Mouse (Mus musculus) E14TG2a.4 (cell line): Measurements from ENCODE around the gene Bspry.

Source experiments
- H3K27me3 ChIP-seq: 2 replicates; pipeline ENCODE4 v1.6.1; 2014; ENCODE audit warnings: low read length, control low read depth; ENCODE audit not compliant: insufficient read depth
- H3K36me3 ChIP-seq: 2 replicates; pipeline ENCODE4 v1.6.1; 2014; ENCODE audit warnings: low read length, control low read depth; ENCODE audit not compliant: insufficient read depth
- H3K4me1 ChIP-seq: replicated peaks from 2 replicates; pipeline ENCODE4 v1.6.1; 2014; ENCODE audit warnings: low read depth, low read length, control low read depth
- H3K4me3 ChIP-seq: replicated peaks from 2 replicates; pipeline ENCODE4 v1.5.1; 2014; ENCODE audit warnings: mild to moderate bottlenecking, low read length
- H3K9me3 ChIP-seq: 2 replicates; pipeline ENCODE4 v1.6.1; 2014; ENCODE audit warnings: low read length, control low read depth
- CTCF ChIP-seq: conservative IDR thresholded peaks from 2 replicates; pipeline ENCODE4 v1.5.1; 2014; ENCODE audit warnings: low read length
- NANOG ChIP-seq: IDR thresholded peaks from 2 replicates; pipeline ENCODE4 v1.6.1; 2014; ENCODE audit warnings: borderline replicate concordance, low read length, mixed read lengths
- POU5F1 ChIP-seq: IDR thresholded peaks from 2 replicates; pipeline ENCODE4 v1.6.1; 2014; ENCODE audit warnings: low read length, borderline replicate concordance

The Bspry gene

DNA sequence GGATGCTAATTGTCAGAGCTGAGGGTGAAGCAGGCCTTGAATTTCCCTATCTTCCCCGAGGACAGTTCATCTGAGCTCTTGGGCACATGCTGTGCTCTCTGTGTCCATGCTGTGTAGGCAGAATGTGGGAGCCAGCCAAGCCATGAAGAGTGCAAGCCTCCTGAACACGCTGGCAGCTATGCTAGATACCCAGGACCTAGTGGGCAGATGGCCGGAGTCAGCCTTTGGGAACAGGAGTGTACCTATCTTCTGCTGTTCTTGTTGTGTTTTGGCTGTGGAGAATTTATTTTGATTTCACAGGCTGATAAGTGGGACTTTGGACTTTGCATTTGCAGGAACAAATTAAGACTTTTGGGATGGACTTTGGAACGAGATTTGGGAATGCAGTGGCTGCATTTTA, 39.3 kb upstream of the Bspry start:
- no peak overlapping the region for H3K4me3 ChIP-seq
- H3K27me3 ChIP-seq, result no peaks in the 10 kb centered on the region
- peaks cover 34% of the 10 kb centered on the region for H3K9me3 ChIP-seq
- H3K36me3 ChIP-seq, result no peaks in the 10 kb centered on the region
- TF ChIP-seq CTCF (no peak), NANOG (no peak), POU5F1 (no peak)
- H3K4me1 ChIP-seq, result 0 out of 2 replicates have a peak, but pooled peaks cover 2% of the 10 kb centered on the region

GRCm38 (mm10) chr4:62440986-62441385, 38.9 kb upstream of the Bspry start:
- TF ChIP-seq POU5F1 (no peak), NANOG (no peak), CTCF (no peak)
- Histone ChIP-seq H3K36me3 (no peaks in the 10 kb centered on the region), H3K4me1 (0 out of 2 replicates have a peak, but pooled peaks cover 2% of the 10 kb centered on the region), H3K4me3 (no peak overlapping the region), H3K27me3 (no peaks in the 10 kb centered on the region), H3K9me3 (peaks cover 34% of the 10 kb centered on the region)

DNA sequence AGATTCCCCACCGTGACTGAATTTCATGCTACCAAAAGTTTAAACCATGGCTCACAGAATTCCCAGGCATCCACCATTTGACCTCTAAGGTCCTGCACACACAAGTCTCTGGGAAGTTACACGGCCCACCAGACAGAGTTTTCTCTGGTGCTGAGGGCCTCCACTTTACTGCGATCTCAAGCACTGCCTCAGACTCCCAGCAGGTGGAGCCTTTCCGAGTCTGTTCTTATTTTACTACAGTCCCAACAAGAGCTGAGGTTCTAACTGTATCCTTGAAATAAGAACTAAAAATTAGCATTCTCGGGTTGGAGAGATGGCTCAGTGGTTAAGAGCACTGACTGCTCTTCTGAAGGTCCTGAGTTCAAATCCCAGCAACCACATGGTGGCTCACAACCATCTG, 24.9 kb upstream of the Bspry start:
- Histone ChIP-seq H3K4me3 (no peak overlapping the region), H3K4me1 (peaks cover 12% of the 10 kb centered on the region), H3K9me3 (peaks cover 31% of the 10 kb centered on the region), H3K27me3 (no peaks in the 10 kb centered on the region), H3K36me3 (peaks cover 88% of the 10 kb centered on the region)
- no peak for TF ChIP-seq NANOG
- peak; percentile 50 for TF ChIP-seq CTCF

DNA sequence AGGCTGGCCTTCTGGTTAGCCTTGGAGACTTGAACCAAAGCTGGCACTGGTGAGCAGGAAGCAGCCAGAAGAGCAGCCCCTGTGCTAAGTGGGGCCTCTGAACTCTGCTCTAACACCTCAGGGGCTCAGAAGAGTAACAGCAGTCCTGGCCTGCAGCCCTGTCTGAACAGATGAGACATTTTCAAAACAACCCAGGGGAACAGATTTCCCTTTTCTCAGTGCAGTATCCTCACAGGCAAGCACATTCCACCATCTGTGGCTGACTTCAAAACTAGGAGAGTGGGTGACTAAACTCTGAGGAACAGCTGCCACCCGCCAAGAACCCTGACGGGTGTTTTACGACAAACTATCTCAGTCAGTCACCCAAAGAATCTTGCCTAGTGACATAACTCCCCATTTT, 20.8 kb upstream of the Bspry start:
- Histone ChIP-seq H3K9me3 (no peaks in the 10 kb centered on the region), H3K27me3 (no peaks in the 10 kb centered on the region)
- TF ChIP-seq CTCF (no peak), POU5F1 (no peak), NANOG (no peak)

DNA sequence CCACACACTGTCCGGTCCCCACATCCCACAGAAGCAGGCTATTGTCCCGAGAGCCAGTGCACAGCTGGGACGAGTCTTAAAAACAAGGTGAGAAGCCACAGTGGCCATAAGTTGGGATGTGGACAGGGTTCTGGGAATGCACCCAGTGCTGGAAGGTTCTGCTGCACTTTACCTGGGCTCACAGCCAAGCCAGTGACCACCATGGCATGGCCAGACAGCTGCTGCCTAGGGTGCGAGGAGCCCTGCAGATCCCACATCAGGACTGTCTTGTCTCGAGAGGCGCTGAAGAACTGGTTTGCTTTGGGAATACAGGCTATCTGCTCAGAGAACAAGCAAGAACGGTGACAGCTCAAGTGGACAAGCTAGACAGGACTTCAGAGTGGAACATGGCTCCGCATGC, 19.5 kb upstream of the Bspry start:
- Histone ChIP-seq H3K36me3 (peaks cover 88% of the 10 kb centered on the region), H3K4me3 (no peak overlapping the region), H3K27me3 (no peaks in the 10 kb centered on the region), H3K9me3 (no peaks in the 10 kb centered on the region), H3K4me1 (no peaks in the 10 kb centered on the region)
- no peak for TF ChIP-seq POU5F1
- no peak for TF ChIP-seq CTCF
- TF ChIP-seq NANOG, result no peak

More for the DNA sequence above, 20.8 kb upstream of the Bspry start:
- Histone ChIP-seq H3K4me3 (no peak overlapping the region), H3K36me3 (peaks cover 99% of the 10 kb centered on the region), H3K4me1 (peaks cover 8% of the 10 kb centered on the region)

DNA sequence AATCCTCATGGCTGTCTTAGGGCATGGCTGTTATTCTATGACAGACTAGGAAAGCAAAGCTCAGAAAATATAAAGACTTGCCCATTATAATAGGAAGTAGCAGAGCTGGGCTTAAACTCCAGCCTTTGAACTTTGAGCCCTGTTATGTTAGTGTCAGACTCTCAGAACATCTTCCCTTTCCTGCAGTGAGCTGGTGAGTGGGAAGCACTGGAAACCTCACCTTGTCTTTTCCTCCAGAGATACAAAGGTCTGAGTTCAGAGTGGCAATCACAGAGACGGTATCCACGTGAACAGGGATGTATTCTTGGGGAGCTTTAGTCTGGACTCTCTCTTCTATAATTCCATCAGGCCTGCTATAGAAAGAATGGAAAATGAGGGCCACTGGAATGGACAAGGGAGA, 16.7 kb upstream of the Bspry start:
- H3K9me3 ChIP-seq, result no peaks in the 10 kb centered on the region
- peaks cover 9% of the 10 kb centered on the region for H3K4me1 ChIP-seq
- H3K4me3 ChIP-seq, result no peak overlapping the region
- no peaks in the 10 kb centered on the region for H3K27me3 ChIP-seq
- TF ChIP-seq CTCF, result no peak
- no peak for TF ChIP-seq NANOG
- TF ChIP-seq POU5F1, result no peak
- H3K36me3 ChIP-seq, result peaks cover 81% of the 10 kb centered on the region

- no peaks in the 10 kb centered on the region for H3K27me3 ChIP-seq
- no peaks in the 10 kb centered on the region for H3K9me3 ChIP-seq
- H3K36me3 ChIP-seq, result peaks cover 37% of the 10 kb centered on the region
- peaks cover 14% of the 10 kb centered on the region for H3K4me1 ChIP-seq
- no peak overlapping the region for H3K4me3 ChIP-seq
- TF ChIP-seq POU5F1 (no peak), CTCF (peak; percentile 34)
Observed at GRCm38 (mm10) chr4:62468158-62468557, 11.7 kb upstream of the Bspry start.

GRCm38 (mm10) chr4:62470598-62471051, 9.2 kb upstream of the Bspry start, which contains the start of gene Wdr31:
TSS of gene Wdr31 (minus strand) at chr4:62470896.
- TF ChIP-seq POU5F1 (no peak), CTCF (no peak), NANOG (no peak)
- Histone ChIP-seq H3K4me1 (peaks cover 14% of the 10 kb centered on the region), H3K9me3 (peaks cover 14% of the 10 kb centered on the region), H3K4me3 (peak within 1 kb of the TSS; percentile 87), H3K36me3 (peaks cover 26% of the 10 kb centered on the region), H3K27me3 (no peaks in the 10 kb centered on the region)

DNA sequence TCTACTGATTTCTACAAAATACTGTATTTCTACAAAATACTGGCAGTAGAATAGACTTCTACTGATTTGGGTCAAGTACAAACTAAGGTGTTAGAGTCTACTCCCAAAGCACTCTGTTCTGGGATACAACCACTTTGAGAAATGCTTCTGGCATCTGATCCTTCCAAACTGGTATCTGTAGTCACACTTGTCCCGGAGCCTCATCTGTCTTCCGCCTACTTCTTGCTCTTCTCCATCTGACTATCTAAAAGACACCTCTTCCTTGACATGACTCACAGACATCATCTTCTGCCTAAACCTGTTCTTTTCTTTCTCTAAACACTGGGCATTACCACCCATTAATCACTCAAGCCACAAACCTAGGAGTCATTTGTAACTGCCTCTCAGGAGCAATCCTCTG, 7.8 kb upstream of the Bspry start:
- H3K27me3 ChIP-seq, result no peaks in the 10 kb centered on the region

More for the DNA sequence above, 7.8 kb upstream of the Bspry start:
- H3K4me1 ChIP-seq, result peaks cover 14% of the 10 kb centered on the region
- TF ChIP-seq CTCF, result no peak
- H3K4me3 ChIP-seq, result no peak overlapping the region
- H3K9me3 ChIP-seq, result peaks cover 15% of the 10 kb centered on the region
- H3K36me3 ChIP-seq, result peaks cover 16% of the 10 kb centered on the region
